Mouse (Mus musculus): ENCODE results near the gene Epp13. TPM values are rescaled to one million over a fixed set of nuclear protein-coding genes. Genes with fewer than 3 reads are reported as not detected.

Gene Epp13
- total and polyA plus RNA-seq, 3 experiments, result not detected

GRCm38 (mm10) chr7:6262984-6263383 lies 10.5 kb downstream of the Epp13 start:
- H3K4me1 ChIP-seq (ENCODE audit: control insufficient read depth in 1 of 2, insufficient read depth in 2 of 2), result no peaks in the 10 kb centered on the region
- H3K9me3 ChIP-seq (replicated peaks; ENCODE audit: low read length), result no peaks in the 10 kb centered on the region
- peaks cover 36% of the 10 kb centered on the region for H3K27me3 ChIP-seq (replicated peaks)
- H3K9ac ChIP-seq (ENCODE audit: insufficient read depth, low read depth), result no peak overlapping the region
- no peak overlapping the region for H3K27ac ChIP-seq (ENCODE audit: insufficient read depth, low read depth)
- no peak overlapping the region for H3K4me2 ChIP-seq (ENCODE audit: insufficient read depth, low read depth, poor library complexity, severe bottlenecking)
- no peaks in the 10 kb centered on the region for H3K36me3 ChIP-seq (replicated peaks in 1 of 2; ENCODE audit: control insufficient read depth in 1 of 2, insufficient read depth in 1 of 2, low read length in 1 of 2)
- no peak overlapping the region for H3K4me3 ChIP-seq (replicated peaks in 1 of 3; ENCODE audit: low read depth in 2 of 3, low read length in 2 of 3, poor library complexity in 1 of 3)
- peak; percentile 80 for TF ChIP-seq ZKSCAN1 (IDR thresholded peaks at IDR 0.05; ENCODE audit: borderline replicate concordance, low read depth, low read length)
- no peak for TF ChIP-seq BHLHE40 (IDR thresholded peaks at IDR 0.05; ENCODE audit: low read depth, low read length)
- no peak for TF ChIP-seq CHD1 (IDR thresholded peaks at IDR 0.05; ENCODE audit: low read depth, low read length)
- no peak for TF ChIP-seq NRF1 (IDR thresholded peaks at IDR 0.05; ENCODE audit: low read depth, low read length)
- TF ChIP-seq UBTF (IDR thresholded peaks at IDR 0.05; ENCODE audit: low read depth, low read length), result no peak
- no peak for TF ChIP-seq JUN (IDR thresholded peaks at IDR 0.05; ENCODE audit: insufficient read depth, low read depth, low read length)
- no peak for TF ChIP-seq POLR2A (IDR thresholded peaks at IDR 0.05; ENCODE audit: low read depth, low read length)
- no peak for DNase-seq (ENCODE audit: extremely low read depth)
- H3K79me2 ChIP-seq (replicated peaks; ENCODE audit: control insufficient read depth, extremely low read depth, insufficient read depth, poor library complexity, severe bottlenecking), result no peaks in the 10 kb centered on the region
- dilution Hi-C loops (cut with MboI; ENCODE audit: extremely low pct_ligation_motif_present, extremely low pct_unique_long_range_greater_than_20kb, low sequenced_read_pairs) (no loop called here), in situ Hi-C loops (cut with MboI; ENCODE audit: low pct_ligation_motif_present, low pct_unique_long_range_greater_than_20kb, low sequenced_read_pairs) (no loop called here)

- Histone ChIP-seq H3K79me2 (replicated peaks; ENCODE audit: control insufficient read depth, extremely low read depth, insufficient read depth, poor library complexity, severe bottlenecking) (no peaks in the 10 kb centered on the region), H3K9me3 (replicated peaks; ENCODE audit: low read length) (no peaks in the 10 kb centered on the region), H3K4me3 (replicated peaks in 1 of 3; ENCODE audit: low read depth in 2 of 3, low read length in 2 of 3, poor library complexity in 1 of 3) (no peak overlapping the region), H3K27ac (ENCODE audit: insufficient read depth, low read depth) (no peak overlapping the region), H3K9ac (ENCODE audit: insufficient read depth, low read depth) (no peak overlapping the region), H3K4me2 (ENCODE audit: insufficient read depth, low read depth, poor library complexity, severe bottlenecking) (no peak overlapping the region), H3K4me1 (ENCODE audit: control insufficient read depth in 1 of 2, insufficient read depth in 2 of 2) (no peaks in the 10 kb centered on the region), H3K36me3 (replicated peaks in 1 of 2; ENCODE audit: control insufficient read depth in 1 of 2, insufficient read depth in 1 of 2, low read length in 1 of 2) (no peaks in the 10 kb centered on the region), H3K27me3 (replicated peaks) (peaks cover 18% of the 10 kb centered on the region)
- peak; percentile 46 for DNase-seq (ENCODE audit: extremely low read depth)
- TF ChIP-seq ELF1 (IDR thresholded peaks at IDR 0.05; ENCODE audit: low read depth, low read length) (peak; percentile 70), NRF1 (IDR thresholded peaks at IDR 0.05; ENCODE audit: low read depth, low read length) (no peak), SIN3A (IDR thresholded peaks at IDR 0.05; ENCODE audit: low read length) (no peak), HCFC1 (IDR thresholded peaks at IDR 0.05; ENCODE audit: low read depth, low read length) (peak; percentile 21; the same call in 1 of the 2 replicates), SMC3 (IDR thresholded peaks at IDR 0.05; ENCODE audit: low read depth, low read length) (peak; percentile 22; the same call in 1 of the 2 replicates), USF1 (IDR thresholded peaks at IDR 0.05; ENCODE audit: low read depth, low read length) (no peak), PAX5 (IDR thresholded peaks at IDR 0.05; ENCODE audit: low read length) (no peak), UBTF (IDR thresholded peaks at IDR 0.05; ENCODE audit: low read depth, low read length) (no peak), MAFK (IDR thresholded peaks at IDR 0.05; ENCODE audit: insufficient replicate concordance, low read length) (no peak), ETS1 (conservative IDR thresholded peaks at IDR 0.05; ENCODE audit: low read depth, low read length) (no peak), JUN (IDR thresholded peaks at IDR 0.05; ENCODE audit: insufficient read depth, low read depth, low read length) (no peak), CTCF (conservative IDR thresholded peaks at IDR 0.05 in 1 of 2, IDR thresholded peaks at IDR 0.05 in 1 of 2; ENCODE audit: low read depth in 2 of 2, low read length in 2 of 2) (peak; percentile 52 to 59)
- in situ Hi-C loops (cut with MboI; ENCODE audit: low pct_ligation_motif_present, low pct_unique_long_range_greater_than_20kb, low sequenced_read_pairs) (no loop called here), dilution Hi-C loops (cut with MboI; ENCODE audit: extremely low pct_ligation_motif_present, extremely low pct_unique_long_range_greater_than_20kb, low sequenced_read_pairs) (no loop called here)
These were observed 13.2 kb downstream of the Epp13 start for GRCm38 (mm10) chr7:6265695-6266094.

Data from CH12.LX (cell line).